Mouse (Mus musculus): ENCODE results near the gene Tbc1d10c.

Tbc1d10c gene

GRCm38 (mm10) chr19:4156771-4157170 is 34.3 kb downstream of the Tbc1d10c start:
- DNase-seq: no peak

- no peak for DNase-seq
Measured at GRCm38 (mm10) chr19:4156073-4156579, 35.0 kb downstream of the Tbc1d10c start.

- no peak for DNase-seq
Measured at GRCm38 (mm10) chr19:4155223-4156072, 35.6 kb downstream of the Tbc1d10c start.

- DNase-seq: no peak
Measured at GRCm38 (mm10) chr19:4154437-4155222, 36.5 kb downstream of the Tbc1d10c start.

GRCm38 (mm10) chr19:4153232-4153654 is 37.8 kb downstream of the Tbc1d10c start, which contains the start of gene Ptprcap:
Gene Ptprcap (plus strand): TSS chr19:4153604.
- DNase-seq: no peak

GRCm38 (mm10) chr19:4152445-4153231 is 38.4 kb downstream of the Tbc1d10c start:
- DNase-seq: no peak

- no peak for DNase-seq
Measured at GRCm38 (mm10) chr19:4151898-4152297, 39.2 kb downstream of the Tbc1d10c start.

GRCm38 (mm10) chr19:4151488-4151860 is 39.6 kb downstream of the Tbc1d10c start:
- DNase-seq: no peak

- peak in 1 of 2 experiments; percentile 55 for DNase-seq
Measured at GRCm38 (mm10) chr19:4150567-4151487, 40.3 kb downstream of the Tbc1d10c start.

GRCm38 (mm10) chr19:4149764-4150461 is 41.2 kb downstream of the Tbc1d10c start:
- DNase-seq: no peak

- no peak for DNase-seq
Measured at GRCm38 (mm10) chr19:4149283-4149682, 41.8 kb downstream of the Tbc1d10c start.

- DNase-seq: peak; percentile 41 to 58
Measured at GRCm38 (mm10) chr19:4148819-4149218, 42.3 kb downstream of the Tbc1d10c start.

- peak; percentile 99 for DNase-seq
Measured at GRCm38 (mm10) chr19:4148491-4148806, 42.6 kb downstream of the Tbc1d10c start, which contains the start of gene Coro1b. Gene Coro1b (plus strand): TSS chr19:4148619.

GRCm38 (mm10) chr19:4147782-4148490 is 43.1 kb downstream of the Tbc1d10c start:
- DNase-seq: no peak

- DNase-seq: no peak
Measured at GRCm38 (mm10) chr19:4147022-4147405, 44.1 kb downstream of the Tbc1d10c start.

GRCm38 (mm10) chr19:4146366-4147021 is 44.6 kb downstream of the Tbc1d10c start:
- no peak for DNase-seq

- no peak for DNase-seq
Measured at GRCm38 (mm10) chr19:4145936-4146335, 45.1 kb downstream of the Tbc1d10c start.

GRCm38 (mm10) chr19:4144550-4145498 is 46.3 kb downstream of the Tbc1d10c start:
- no peak for DNase-seq
